Mouse (Mus musculus) liver (tissue): ENCODE results near the gene Lrfn2.

Experiments
- DNase-seq: peaks from one replicate; pipeline ENCODE4 v3.0.0-alpha.2; 2020; ENCODE audit warnings: mixed read lengths

Lrfn2 gene

GRCm38 (mm10) chr17:49035052-49035451 lies 102.9 kb downstream of the Lrfn2 start:
- no peak for DNase-seq

GRCm38 (mm10) chr17:49037163-49037950 lies 105.2 kb downstream of the Lrfn2 start:
- no peak for DNase-seq

- DNase-seq = no peak
These were observed 111.8 kb downstream of the Lrfn2 start for GRCm38 (mm10) chr17:49043806-49044640.

- no peak for DNase-seq
These were observed 115.7 kb downstream of the Lrfn2 start for GRCm38 (mm10) chr17:49047921-49048320.

- no peak for DNase-seq
These were observed 119.1 kb downstream of the Lrfn2 start for GRCm38 (mm10) chr17:49051231-49051630.

- DNase-seq = no peak
These were observed 129.0 kb downstream of the Lrfn2 start for GRCm38 (mm10) chr17:49061141-49061540.

GRCm38 (mm10) chr17:49063789-49064188 lies 131.6 kb downstream of the Lrfn2 start:
- DNase-seq = no peak

- no peak for DNase-seq
These were observed 132.3 kb downstream of the Lrfn2 start for GRCm38 (mm10) chr17:49064526-49064925.

- DNase-seq = no peak
These were observed 132.9 kb downstream of the Lrfn2 start for GRCm38 (mm10) chr17:49065050-49065449.

- no peak for DNase-seq
These were observed 134.6 kb downstream of the Lrfn2 start for GRCm38 (mm10) chr17:49066748-49067147.

- DNase-seq = no peak
These were observed 146.0 kb downstream of the Lrfn2 start for GRCm38 (mm10) chr17:49078168-49078567.

GRCm38 (mm10) chr17:49079647-49080046 lies 147.5 kb downstream of the Lrfn2 start:
- no peak for DNase-seq

- no peak for DNase-seq
These were observed 151.6 kb downstream of the Lrfn2 start for GRCm38 (mm10) chr17:49083594-49084380.

- no peak for DNase-seq
These were observed 152.9 kb downstream of the Lrfn2 start for GRCm38 (mm10) chr17:49085111-49085510.

GRCm38 (mm10) chr17:49096781-49097544 lies 164.8 kb downstream of the Lrfn2 start:
- DNase-seq = no peak

- DNase-seq = no peak
These were observed 179.2 kb downstream of the Lrfn2 start for GRCm38 (mm10) chr17:49111399-49111798.

- DNase-seq = no peak
These were observed 179.7 kb downstream of the Lrfn2 start for GRCm38 (mm10) chr17:49111911-49112310.

- DNase-seq = no peak
These were observed 181.2 kb downstream of the Lrfn2 start for GRCm38 (mm10) chr17:49113336-49113735.

GRCm38 (mm10) chr17:49124166-49124565 lies 192.0 kb downstream of the Lrfn2 start:
- DNase-seq = no peak

GRCm38 (mm10) chr17:49124642-49125041 lies 192.5 kb downstream of the Lrfn2 start:
- no peak for DNase-seq
